Mouse (Mus musculus): Measurements from ENCODE around the gene Hspb7.

GRCm38 (mm10) chr4:141451916-141452450 is 31.4 kb downstream of the Hspb7 start:
- TF ChIP-seq CTCF (IDR thresholded peaks at IDR 0.05; ENCODE audit: control insufficient read depth, insufficient read depth, insufficient read length), result no peak
- TF ChIP-seq MYOG (IDR thresholded peaks at IDR 0.05; ENCODE audit: control insufficient read depth, extremely low read depth, insufficient read length), result no peak
- TF ChIP-seq USF1 (IDR thresholded peaks at IDR 0.05; ENCODE audit: low read depth), result no peak
- TF ChIP-seq FOSL1 (IDR thresholded peaks at IDR 0.05; ENCODE audit: insufficient read depth, low read length, poor library complexity, severe bottlenecking), result no peak

Measured in C2C12 (cell line).